Mouse (Mus musculus) hematopoietic multipotent progenitor cell, adult 10-12 weeks (in vitro differentiated cells): Measurements from ENCODE around the gene Crx. TPM values are rescaled to one million over a fixed set of nuclear protein-coding genes. Genes with fewer than 3 reads are reported as not detected.

Experiments
- polyA plus RNA-seq: library from polyadenylated mRNA; stranded (reverse); fragments of >175 nt; gene quantifications from 2 replicates; pipeline ENCODE4 v1.2.3, GENCODE M21; 2012; ENCODE audit warnings: low replicate concordance

Crx gene
- polyA plus RNA-seq: not detected in 2 replicates

DNA sequence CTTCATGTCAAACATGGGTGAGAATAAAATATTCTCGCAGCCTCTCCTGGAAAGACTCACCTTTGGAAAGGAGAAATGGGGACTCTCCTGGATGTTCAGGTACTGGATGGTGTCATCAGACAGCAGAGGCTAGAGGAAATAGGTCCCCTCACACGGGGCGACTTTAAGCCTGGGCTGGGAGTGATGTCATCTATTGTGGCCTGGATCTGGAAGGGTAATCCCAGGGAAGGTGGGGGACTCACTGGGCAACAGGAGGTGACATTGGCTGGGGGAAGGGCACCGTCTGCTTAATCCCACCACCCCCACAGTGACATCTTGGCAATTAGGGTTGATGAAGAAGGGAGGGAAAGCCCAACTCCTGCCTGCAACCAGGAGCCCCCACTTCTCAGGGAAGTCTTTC lies at the start of gene Crx:
TSS of gene Crx (minus strand) at position 213 of the 400 bp plus-strand sequence.

DNA sequence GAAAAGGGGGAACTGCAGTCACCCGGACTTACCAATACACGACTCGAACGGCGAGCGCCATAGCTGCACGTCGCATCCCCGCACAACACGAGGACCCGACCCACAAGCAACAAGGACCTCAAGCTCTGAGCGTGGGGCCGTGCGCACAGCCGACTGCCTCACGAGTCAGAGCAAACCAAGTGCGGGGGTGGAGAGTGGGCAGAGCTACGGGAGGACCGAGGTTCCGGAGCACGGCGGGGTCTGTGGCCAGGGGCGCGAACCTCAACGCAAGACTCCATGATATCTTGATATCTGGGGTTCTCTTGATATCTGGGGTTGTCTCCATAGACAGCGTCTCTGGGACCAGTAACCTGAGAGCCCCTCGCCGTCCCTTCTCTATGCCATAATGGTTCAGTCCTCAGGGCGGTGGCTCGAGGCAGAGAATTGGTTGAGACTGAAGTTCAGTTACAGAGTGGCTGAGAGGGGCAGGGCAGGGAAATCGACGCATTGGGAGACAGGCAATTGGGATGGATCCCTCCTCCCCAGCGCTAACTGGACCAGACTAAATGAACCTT lies 42.5 kb upstream of the Crx start, which contains the start of gene Selenow:
TSS of gene Selenow (minus strand) at position 183 of the 554 bp plus-strand sequence.

DNA sequence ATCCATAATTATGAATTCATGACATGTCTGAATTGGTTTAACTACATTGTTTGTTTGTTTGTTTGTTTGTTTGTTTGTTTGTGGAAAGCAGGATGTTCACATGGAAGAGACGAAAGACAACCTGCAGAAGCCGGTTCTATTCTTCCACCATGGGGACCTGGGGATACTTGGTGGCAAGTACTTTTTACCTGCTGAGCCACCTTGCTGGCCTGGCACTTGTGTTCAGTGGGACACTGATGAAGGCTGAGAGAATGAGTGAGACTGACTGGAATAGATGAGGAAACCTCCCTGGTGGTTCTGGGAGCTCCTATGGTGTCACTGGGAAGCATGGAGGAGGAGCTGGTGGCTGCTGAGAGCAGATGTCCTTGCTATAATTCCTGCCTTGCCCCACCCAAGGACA lies 2.5 kb upstream of the Crx start, which contains the start of gene Crxos:
TSS of gene Crxos (plus strand) at position 301 of the 400 bp plus-strand sequence.

DNA sequence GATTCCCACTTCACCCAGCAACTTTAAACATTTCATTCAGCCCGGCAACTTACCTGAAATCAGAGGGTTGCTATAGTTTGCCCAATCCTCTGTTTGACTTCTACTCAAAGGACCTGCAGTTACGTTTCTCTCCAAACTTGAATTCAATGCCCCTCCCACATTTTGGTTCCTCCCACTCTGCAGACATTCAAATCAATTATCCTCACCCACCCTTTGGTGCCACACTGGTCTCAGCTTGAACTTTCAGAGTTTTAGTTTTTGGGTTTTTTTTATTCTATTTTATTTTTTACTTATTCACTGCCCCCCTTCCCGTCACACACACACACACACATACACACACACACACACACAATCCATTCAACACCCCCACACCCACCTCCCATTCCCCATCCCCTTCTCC lies 40.2 kb downstream of the Crx start, which contains the start of gene Obox6:
TSS of gene Obox6 (minus strand) at position 101 of the 400 bp plus-strand sequence.

Other genes with a start within 250 kb of the Crx start
- not detected in 2 replicates for gene Obox3, start 240.1 kb downstream of the Crx start, polyA plus RNA-seq
- not detected in 2 replicates for gene Obox5, start 129.8 kb downstream of the Crx start, polyA plus RNA-seq
- gene Obox6, start 40.3 kb downstream of the Crx start, polyA plus RNA-seq: not detected in 2 replicates
- not detected in 2 replicates for gene Crxos, start 2.6 kb upstream of the Crx start, polyA plus RNA-seq
- gene Selenow, start 42.4 kb upstream of the Crx start, polyA plus RNA-seq: 96.0 and 751 TPM in 2 replicates
- gene Nop53, start 66.1 kb upstream of the Crx start, polyA plus RNA-seq: 567 and 832 TPM in 2 replicates
- gene Ehd2, start 87.6 kb upstream of the Crx start, polyA plus RNA-seq: 1.5 and 4.8 TPM in 2 replicates
- 162 and 369 TPM in 2 replicates for gene Bicra, start 168.0 kb upstream of the Crx start, polyA plus RNA-seq
- 0.51 TPM in 1 of 2 replicates, not detected in the other for gene Zfp541, start 181.8 kb upstream of the Crx start, polyA plus RNA-seq
- 107 and 182 TPM in 2 replicates for gene Napa, start 218.5 kb upstream of the Crx start, polyA plus RNA-seq
- gene Kptn, start 239.9 kb upstream of the Crx start, polyA plus RNA-seq: 18.1 and 30.7 TPM in 2 replicates
- gene Slc8a2, start 249.9 kb upstream of the Crx start, polyA plus RNA-seq: 0.44 and 0.93 TPM in 2 replicates